Mouse (Mus musculus) midbrain, embryonic 12.5 days (tissue): ENCODE results near the gene Ly6g6f. TPM values are rescaled to one million over a fixed set of nuclear protein-coding genes. Genes with fewer than 3 reads are reported as not detected.

ENCODE experiments used
- ATAC-seq: fragments of 200-750 bp; cut with Nextera tagmentation; 2 replicates; pipeline ENCODE4 v1.8.0; 2017; ENCODE audit warnings: low read depth, moderate TSS enrichment, moderate library complexity; ENCODE audit not compliant: low FRiP score
- H3K27ac ChIP-seq: fragments of 300-500 bp; sonication (generic); replicated peaks from 2 replicates; pipeline ENCODE4 v1.5.1; 2016; ENCODE audit warnings: mild to moderate bottlenecking
- H3K27me3 ChIP-seq: fragments of 300-500 bp; sonication (generic); 2 replicates; pipeline ENCODE4 v1.6.1; 2016; ENCODE audit warnings: mild to moderate bottlenecking
- H3K36me3 ChIP-seq: fragments of 300-500 bp; sonication (generic); 2 replicates; pipeline ENCODE4 v1.6.1; 2016
- H3K4me1 ChIP-seq: fragments of 300-500 bp; sonication (generic); 2 replicates; pipeline ENCODE4 v1.6.1; 2016
- H3K4me2 ChIP-seq: fragments of 300-500 bp; sonication (generic); replicated peaks from 2 replicates; pipeline ENCODE4 v1.6.1; 2016; ENCODE audit warnings: mild to moderate bottlenecking, moderate library complexity
- H3K4me3 ChIP-seq: fragments of 300-500 bp; sonication (generic); 2 replicates; pipeline ENCODE4 v1.5.1; 2016; ENCODE audit warnings: mild to moderate bottlenecking
- H3K9ac ChIP-seq: fragments of 300-500 bp; sonication (generic); replicated peaks from 2 replicates; pipeline ENCODE4 v1.6.1; 2016; ENCODE audit warnings: mild to moderate bottlenecking, moderate library complexity
- H3K9me3 ChIP-seq: fragments of 300-500 bp; sonication (generic); 2 replicates; pipeline ENCODE4 v1.6.1; 2016; ENCODE audit warnings: mild to moderate bottlenecking
- WGBS: fragments of 180-500 bp; shearing (Covaris S2); methylation state at CpG from one replicate; pipeline ENCODE4 v1.1.7; 2016; 5-methylcytosine and 5-hydroxymethylcytosine counted together
- polyA plus RNA-seq: library from polyadenylated mRNA; unstranded; fragments of >200 nt; fragmentation: Nextera tagmentation; extraction: Ambion mirVana; gene quantifications from 2 replicates; pipeline ENCODE4 v1.2.1, GENCODE M21; 2016

The Ly6g6f gene
- polyA plus RNA-seq, 1 experiment from 2014 or later: 0.47 TPM

- Histone ChIP-seq H3K27ac (no peak overlapping the region), H3K36me3 (peaks cover 48% of the 10 kb centered on the region), H3K4me1 (peaks cover 10% of the 10 kb centered on the region), H3K4me3 (no peak overlapping the region), H3K9me3 (no peaks in the 10 kb centered on the region), H3K27me3 (no peaks in the 10 kb centered on the region), H3K9ac (no peak overlapping the region), H3K4me2 (no peak overlapping the region)
- WGBS: 95% methylated on average over 7 of the region's 7 CpGs
- ATAC-seq: no peak
These were observed 18.7 kb upstream of the Ly6g6f start for GRCm38 (mm10) chr17:35104079-35104478.

- Histone ChIP-seq H3K27ac (no peak overlapping the region), H3K4me1 (peaks cover 10% of the 10 kb centered on the region), H3K4me3 (no peak overlapping the region), H3K9ac (no peak overlapping the region), H3K36me3 (peaks cover 56% of the 10 kb centered on the region), H3K4me2 (no peak overlapping the region), H3K27me3 (no peaks in the 10 kb centered on the region), H3K9me3 (no peaks in the 10 kb centered on the region)
- no peak for ATAC-seq
- WGBS: 74% methylated on average over 6 of the region's 6 CpGs
These were observed 17.8 kb upstream of the Ly6g6f start for GRCm38 (mm10) chr17:35103221-35103690.

GRCm38 (mm10) chr17:35102299-35102698 lies 16.9 kb upstream of the Ly6g6f start:
- H3K9ac ChIP-seq: no peak overlapping the region
- H3K36me3 ChIP-seq: peaks cover 66% of the 10 kb centered on the region
- H3K4me3 ChIP-seq: no peak overlapping the region
- no peaks in the 10 kb centered on the region for H3K27me3 ChIP-seq
- no peak overlapping the region for H3K4me2 ChIP-seq
- peaks cover 10% of the 10 kb centered on the region for H3K4me1 ChIP-seq
- no peaks in the 10 kb centered on the region for H3K9me3 ChIP-seq
- no peak for ATAC-seq
- 80% methylated on average over 8 of the region's 8 CpGs for WGBS
- no peak overlapping the region for H3K27ac ChIP-seq

GRCm38 (mm10) chr17:35101161-35101560 lies 15.8 kb upstream of the Ly6g6f start:
- no peaks in the 10 kb centered on the region for H3K9me3 ChIP-seq
- H3K4me2 ChIP-seq: no peak overlapping the region
- no peak overlapping the region for H3K27ac ChIP-seq
- peaks cover 8% of the 10 kb centered on the region for H3K4me1 ChIP-seq
- no peak for ATAC-seq
- WGBS: 92% methylated on average over 11 of the region's 11 CpGs
- H3K4me3 ChIP-seq: no peak overlapping the region
- H3K27me3 ChIP-seq: no peaks in the 10 kb centered on the region
- no peak overlapping the region for H3K9ac ChIP-seq
- H3K36me3 ChIP-seq: peaks cover 77% of the 10 kb centered on the region

GRCm38 (mm10) chr17:35100196-35100765 lies 14.9 kb upstream of the Ly6g6f start:
- Histone ChIP-seq H3K4me2 (no peak overlapping the region), H3K4me3 (no peak overlapping the region), H3K4me1 (no peaks in the 10 kb centered on the region), H3K9ac (no peak overlapping the region), H3K27me3 (no peaks in the 10 kb centered on the region), H3K36me3 (peaks cover 84% of the 10 kb centered on the region), H3K9me3 (no peaks in the 10 kb centered on the region), H3K27ac (no peak overlapping the region)
- no peak for ATAC-seq
- WGBS: 83% methylated on average over 10 of the region's 10 CpGs

- H3K27ac ChIP-seq: no peak overlapping the region
- H3K4me3 ChIP-seq: no peak overlapping the region
- H3K36me3 ChIP-seq: peaks cover 89% of the 10 kb centered on the region
These were observed 11.8 kb upstream of the Ly6g6f start for GRCm38 (mm10) chr17:35097164-35097655.

GRCm38 (mm10) chr17:35096597-35096996 lies 11.2 kb upstream of the Ly6g6f start:
- Histone ChIP-seq H3K9me3 (no peaks in the 10 kb centered on the region), H3K27ac (no peak overlapping the region), H3K4me3 (no peak overlapping the region), H3K9ac (0 out of 2 replicates have a peak overlapping the region, but pooled peaks have one; percentile 34), H3K4me2 (no peak overlapping the region), H3K27me3 (no peaks in the 10 kb centered on the region), H3K36me3 (peaks cover 89% of the 10 kb centered on the region), H3K4me1 (no peaks in the 10 kb centered on the region)
- no peak for ATAC-seq
- WGBS: 87% methylated on average over 12 of the region's 12 CpGs

More at GRCm38 (mm10) chr17:35097164-35097655, 11.8 kb upstream of the Ly6g6f start:
- WGBS: 71% methylated on average over 12 of the region's 12 CpGs
- H3K4me2 ChIP-seq: no peak overlapping the region
- no peaks in the 10 kb centered on the region for H3K27me3 ChIP-seq
- H3K9ac ChIP-seq: no peak overlapping the region
- ATAC-seq: no peak
- H3K4me1 ChIP-seq: no peaks in the 10 kb centered on the region
- H3K9me3 ChIP-seq: no peaks in the 10 kb centered on the region

- Histone ChIP-seq H3K4me3 (no peak overlapping the region), H3K4me1 (peaks cover 12% of the 10 kb centered on the region), H3K36me3 (peaks cover 75% of the 10 kb centered on the region), H3K4me2 (no peak overlapping the region), H3K9me3 (no peaks in the 10 kb centered on the region), H3K27me3 (no peaks in the 10 kb centered on the region), H3K27ac (no peak overlapping the region), H3K9ac (no peak overlapping the region)
- no peak for ATAC-seq
- 91% methylated on average over 15 of the region's 15 CpGs for WGBS
These were observed 9.3 kb upstream of the Ly6g6f start for GRCm38 (mm10) chr17:35094475-35095365.

- Histone ChIP-seq H3K9ac (no peak overlapping the region), H3K4me1 (peaks cover 13% of the 10 kb centered on the region), H3K4me2 (no peak overlapping the region), H3K9me3 (no peaks in the 10 kb centered on the region), H3K36me3 (peaks cover 54% of the 10 kb centered on the region), H3K27me3 (no peaks in the 10 kb centered on the region), H3K4me3 (no peak overlapping the region), H3K27ac (no peak overlapping the region)
- ATAC-seq: no peak
- 91% methylated on average over 14 of the region's 14 CpGs for WGBS
These were observed 7.2 kb upstream of the Ly6g6f start for GRCm38 (mm10) chr17:35092403-35093198.

- ATAC-seq: no peak
- 74% methylated on average over 8 of the region's 8 CpGs for WGBS
These were observed 4.9 kb upstream of the Ly6g6f start for GRCm38 (mm10) chr17:35090166-35090932.

More at GRCm38 (mm10) chr17:35090166-35090932, 4.9 kb upstream of the Ly6g6f start:
- Histone ChIP-seq H3K27ac (no peak overlapping the region), H3K4me3 (peak overlapping the region; percentile 68), H3K36me3 (peaks cover 33% of the 10 kb centered on the region), H3K9me3 (no peaks in the 10 kb centered on the region), H3K9ac (peak overlapping the region; percentile 82), H3K4me1 (peaks cover 13% of the 10 kb centered on the region), H3K27me3 (no peaks in the 10 kb centered on the region), H3K4me2 (peak overlapping the region; percentile 59)
